Mouse (Mus musculus): ENCODE results near the gene Sftpd.

- TF ChIP-seq CTCF (IDR thresholded peaks at IDR 0.05; ENCODE audit: low read depth, low read length) (no peak), POLR2A (IDR thresholded peaks at IDR 0.05; ENCODE audit: extremely low read depth, insufficient read depth, low read length) (no peak)
These were observed 47.9 kb downstream of the Sftpd start for GRCm38 (mm10) chr14:41137006-41137405.

All from liver, adult 2 months (tissue).